Mouse (Mus musculus): ENCODE measurements around the gene Hist1h1d. TPM values are rescaled to one million over a fixed set of nuclear protein-coding genes. Genes with fewer than 3 reads are reported as not detected.
"Not testable (repeated sequence)": the region's sequence is repeated elsewhere in the genome, so short reads cannot be mapped to it uniquely, and the experiment has no call there.

Gene Hist1h1d
- polyA plus RNA-seq, 1 experiment, result 0.62 TPM

- DNase-seq (ENCODE audit: low spot score), result not testable (repeated sequence)
These were observed 38.8 kb downstream of the Hist1h1d start for GRCm38 (mm10) chr13:23591886-23592285.

GRCm38 (mm10) chr13:23592614-23593013, 39.6 kb downstream of the Hist1h1d start:
- DNase-seq (ENCODE audit: low spot score), result no peak

GRCm38 (mm10) chr13:23593051-23593770, 40.1 kb downstream of the Hist1h1d start:
- DNase-seq (ENCODE audit: low spot score), result no peak

- DNase-seq (ENCODE audit: low spot score), result no peak
These were observed 42.1 kb downstream of the Hist1h1d start for GRCm38 (mm10) chr13:23595185-23595584.

- no peak for DNase-seq (ENCODE audit: low spot score)
These were observed 42.7 kb downstream of the Hist1h1d start for GRCm38 (mm10) chr13:23595622-23596372.

GRCm38 (mm10) chr13:23597957-23598356, 44.9 kb downstream of the Hist1h1d start:
- peak; percentile 55 for DNase-seq (ENCODE audit: low spot score)

GRCm38 (mm10) chr13:23603182-23603699, 50.2 kb downstream of the Hist1h1d start:
- DNase-seq (ENCODE audit: low spot score), result no peak

GRCm38 (mm10) chr13:23604452-23604851, 51.4 kb downstream of the Hist1h1d start:
- DNase-seq (ENCODE audit: low spot score), result no peak

- no peak for DNase-seq (ENCODE audit: low spot score)
These were observed 52.0 kb downstream of the Hist1h1d start for GRCm38 (mm10) chr13:23605052-23605451.

GRCm38 (mm10) chr13:23609209-23609608, 56.1 kb downstream of the Hist1h1d start:
- no peak for DNase-seq (ENCODE audit: low spot score)

- no peak for DNase-seq (ENCODE audit: low spot score)
These were observed 56.8 kb downstream of the Hist1h1d start for GRCm38 (mm10) chr13:23609844-23610243.

Other genes starting within 250 kb of the Hist1h1d start
- gene Zfp322a, start 184.1 kb upstream of the Hist1h1d start, polyA plus RNA-seq (2012; rRNA removed), result 12.7 and 15.8 TPM in 2 replicates
- 7.9 TPM in 2 replicates for gene Abt1, start 129.4 kb upstream of the Hist1h1d start, polyA plus RNA-seq (2012; rRNA removed)
- not detected in 2 replicates for gene Btn1a1, start 87.4 kb upstream of the Hist1h1d start, polyA plus RNA-seq (2012; rRNA removed)
- gene Btn2a2, start 64.4 kb upstream of the Hist1h1d start, polyA plus RNA-seq (2012; rRNA removed), result 0.04 TPM in 1 of 2 replicates, not detected in the other
- 27.8 and 30.5 TPM in 2 replicates for gene Hist1h4h, start 22.2 kb upstream of the Hist1h1d start, polyA plus RNA-seq (2012; rRNA removed)
- 1.3 and 5.2 TPM in 2 replicates for gene Hist1h2af, start 19.4 kb upstream of the Hist1h1d start, polyA plus RNA-seq (2012; rRNA removed)
- 0.40 and 0.90 TPM in 2 replicates for gene Hist1h3g, start 17.8 kb upstream of the Hist1h1d start, polyA plus RNA-seq (2012; rRNA removed)
- 0.60 and 0.69 TPM in 2 replicates for gene Hist1h2bh, start 9.9 kb upstream of the Hist1h1d start, polyA plus RNA-seq (2012; rRNA removed)
- gene Hist1h3f, start 9.2 kb upstream of the Hist1h1d start, polyA plus RNA-seq (2012; rRNA removed), result 0.44 and 0.78 TPM in 2 replicates
- gene Hist1h4f, start 1.6 kb upstream of the Hist1h1d start, polyA plus RNA-seq (2012; rRNA removed), result 0.26 and 0.78 TPM in 2 replicates
- gene Hist1h3e, start 9.1 kb downstream of the Hist1h1d start, polyA plus RNA-seq (2012; rRNA removed), result 0.83 and 1.6 TPM in 2 replicates
- 0.15 and 0.53 TPM in 2 replicates for gene Hist1h2ae, start 18.0 kb downstream of the Hist1h1d start, polyA plus RNA-seq (2012; rRNA removed)
- gene Hist1h2bg, start 18.1 kb downstream of the Hist1h1d start, polyA plus RNA-seq (2012; rRNA removed), result 7.4 and 9.9 TPM in 2 replicates
- gene Hist1h2bf, start 20.9 kb downstream of the Hist1h1d start, polyA plus RNA-seq (2012; rRNA removed), result 0.75 TPM in 1 of 2 replicates, not detected in the other
- gene Hist1h2ad, start 21.1 kb downstream of the Hist1h1d start, polyA plus RNA-seq (2012; rRNA removed), result 1.6 and 1.9 TPM in 2 replicates
- 2.5 and 2.6 TPM in 2 replicates for gene Hist1h3d, start 22.5 kb downstream of the Hist1h1d start, polyA plus RNA-seq (2012; rRNA removed)
- gene Hist1h4d, start 28.3 kb downstream of the Hist1h1d start, polyA plus RNA-seq (2012; rRNA removed), result 0.47 and 3.4 TPM in 2 replicates
- gene Hist1h2be, start 67.9 kb downstream of the Hist1h1d start, polyA plus RNA-seq (2012; rRNA removed), result 2.6 and 3.4 TPM in 2 replicates
- gene Hist1h1e, start 69.3 kb downstream of the Hist1h1d start, polyA plus RNA-seq (2012; rRNA removed), result 1.1 and 2.4 TPM in 2 replicates
- 0.45 and 0.86 TPM in 2 replicates for gene Hist1h2ac, start 130.7 kb downstream of the Hist1h1d start, polyA plus RNA-seq (2012; rRNA removed)
- gene Hist1h2bc, start 130.9 kb downstream of the Hist1h1d start, polyA plus RNA-seq (2012; rRNA removed), result 193 and 203 TPM in 2 replicates
- gene Hist1h1t, start 142.6 kb downstream of the Hist1h1d start, polyA plus RNA-seq (2012; rRNA removed), result not detected in 2 replicates
- gene Hist1h4c, start 145.2 kb downstream of the Hist1h1d start, polyA plus RNA-seq (2012; rRNA removed), result 0.47 and 1.7 TPM in 2 replicates
- 13.8 and 14.8 TPM in 2 replicates for gene Hfe, start 157.6 kb downstream of the Hist1h1d start, polyA plus RNA-seq (2012; rRNA removed)
- gene Hist1h1c, start 185.5 kb downstream of the Hist1h1d start, polyA plus RNA-seq (2012; rRNA removed), result 125 and 170 TPM in 2 replicates
- 0.48 and 0.84 TPM in 2 replicates for gene Hist1h3c, start 192.3 kb downstream of the Hist1h1d start, polyA plus RNA-seq (2012; rRNA removed)
- 0.43 and 0.49 TPM in 2 replicates for gene Hist1h2bb, start 193.5 kb downstream of the Hist1h1d start, polyA plus RNA-seq (2012; rRNA removed)
- gene Hist1h2ab, start 197.9 kb downstream of the Hist1h1d start, polyA plus RNA-seq (2012; rRNA removed), result 0.60 TPM in 1 of 2 replicates, not detected in the other
- 0.48 and 0.52 TPM in 2 replicates for gene Hist1h3b, start 199.0 kb downstream of the Hist1h1d start, polyA plus RNA-seq (2012; rRNA removed)
- gene Hist1h4b, start 203.8 kb downstream of the Hist1h1d start, polyA plus RNA-seq (2012; rRNA removed), result 0.75 and 0.94 TPM in 2 replicates
- 0.48 and 1.2 TPM in 2 replicates for gene Hist1h4a, start 208.0 kb downstream of the Hist1h1d start, polyA plus RNA-seq (2012; rRNA removed)
- 0.34 and 0.66 TPM in 2 replicates for gene Hist1h3a, start 209.1 kb downstream of the Hist1h1d start, polyA plus RNA-seq (2012; rRNA removed)
- not detected in 2 replicates for gene Hist1h1a, start 210.4 kb downstream of the Hist1h1d start, polyA plus RNA-seq (2012; rRNA removed)
- gene Trim38, start 216.7 kb downstream of the Hist1h1d start, polyA plus RNA-seq (2012; rRNA removed), result 0.25 and 0.36 TPM in 2 replicates